Mouse (Mus musculus) cortical plate, adult 2 months (tissue): Measurements from ENCODE around the gene Prpf4. TPM values are rescaled to one million over a fixed set of nuclear protein-coding genes. Genes with fewer than 3 reads are reported as not detected.

ENCODE experiments used
- H3K27ac ChIP-seq: fragments of 200-500 bp; 2 replicates; pipeline ENCODE4 v1.5.1; 2012; ENCODE audit warnings: low read length, control low read depth, inconsistent platforms; ENCODE audit not compliant: insufficient read depth
- H3K4me1 ChIP-seq: fragments of 200-500 bp; 2 replicates; pipeline ENCODE4 v1.6.1; 2011; ENCODE audit warnings: low read length; ENCODE audit not compliant: control insufficient read depth, insufficient read depth
- H3K4me3 ChIP-seq: fragments of 200-500 bp; 2 replicates; pipeline ENCODE4 v1.5.1; 2011; ENCODE audit warnings: mild to moderate bottlenecking, low read length, control low read depth; ENCODE audit not compliant: insufficient read depth
- CTCF ChIP-seq: fragments of 200-500 bp; IDR thresholded peaks from 2 replicates; pipeline ENCODE4 v1.5.1; 2011; ENCODE audit warnings: mild to moderate bottlenecking, control low read depth, low read length; ENCODE audit not compliant: insufficient read depth; ENCODE audit errors: extremely low read depth
- POLR2A ChIP-seq: fragments of 200-500 bp; IDR thresholded peaks from 2 replicates; pipeline ENCODE4 v1.6.1; 2011; ENCODE audit warnings: mild to moderate bottlenecking, low read length, control low read depth; ENCODE audit not compliant: insufficient read depth; ENCODE audit errors: extremely low read depth
- polyA plus RNA-seq: library from polyadenylated mRNA; depleted of rRNA; stranded (reverse); fragments of >200 nt; gene quantifications from 2 replicates; pipeline ENCODE4 v1.2.3, GENCODE M21; 2012; rRNA removed

Gene Prpf4
- polyA plus RNA-seq, 1 experiment: 14.3 TPM

DNA sequence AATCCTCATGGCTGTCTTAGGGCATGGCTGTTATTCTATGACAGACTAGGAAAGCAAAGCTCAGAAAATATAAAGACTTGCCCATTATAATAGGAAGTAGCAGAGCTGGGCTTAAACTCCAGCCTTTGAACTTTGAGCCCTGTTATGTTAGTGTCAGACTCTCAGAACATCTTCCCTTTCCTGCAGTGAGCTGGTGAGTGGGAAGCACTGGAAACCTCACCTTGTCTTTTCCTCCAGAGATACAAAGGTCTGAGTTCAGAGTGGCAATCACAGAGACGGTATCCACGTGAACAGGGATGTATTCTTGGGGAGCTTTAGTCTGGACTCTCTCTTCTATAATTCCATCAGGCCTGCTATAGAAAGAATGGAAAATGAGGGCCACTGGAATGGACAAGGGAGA is 54.5 kb downstream of the Prpf4 start:
- TF ChIP-seq CTCF (no peak), POLR2A (no peak)
- Histone ChIP-seq H3K4me1 (peaks cover 2% of the 10 kb centered on the region; the same call in 1 of the 2 replicates), H3K4me3 (no peak overlapping the region), H3K27ac (no peak overlapping the region)

GRCm38 (mm10) chr4:62468158-62468557 is 59.6 kb downstream of the Prpf4 start:
- H3K4me3 ChIP-seq: no peak overlapping the region
- H3K27ac ChIP-seq: no peak overlapping the region
- TF ChIP-seq CTCF: no peak
- TF ChIP-seq POLR2A: no peak
- H3K4me1 ChIP-seq: no peaks in the 10 kb centered on the region

DNA sequence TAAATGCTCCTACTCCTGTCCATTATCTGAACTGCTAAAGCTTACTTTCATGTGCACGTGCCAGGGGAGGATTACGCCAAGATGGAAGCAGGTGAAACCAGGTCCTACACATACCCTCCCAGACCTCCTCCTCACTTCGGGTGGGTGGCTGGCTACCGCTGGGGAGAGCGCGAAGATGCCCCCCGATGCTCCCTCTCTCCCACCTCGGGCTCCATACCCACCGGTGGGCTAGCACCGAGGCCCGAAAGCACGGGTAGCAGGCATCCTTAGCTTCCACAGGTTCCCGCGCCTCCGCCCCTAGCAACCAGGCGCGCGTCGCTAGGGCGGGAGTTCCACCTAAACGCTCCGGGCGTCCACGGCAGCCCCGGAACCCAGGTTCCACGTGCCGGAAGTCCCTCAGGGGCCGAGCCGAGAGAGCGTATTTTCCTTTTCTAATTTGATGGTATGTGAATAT is 62.0 kb downstream of the Prpf4 start, which contains the start of gene Wdr31:
Gene Wdr31, minus strand, starts transcription at position 299 of the 454 bp plus-strand sequence.
- Histone ChIP-seq H3K4me3 (peak within 1 kb of the TSS; percentile 55), H3K27ac (no peak within 1 kb of the TSS), H3K4me1 (no peaks in the 10 kb centered on the region)
- peak; percentile 29; the same call in 1 of the 2 replicates for TF ChIP-seq POLR2A
- no peak for TF ChIP-seq CTCF

DNA sequence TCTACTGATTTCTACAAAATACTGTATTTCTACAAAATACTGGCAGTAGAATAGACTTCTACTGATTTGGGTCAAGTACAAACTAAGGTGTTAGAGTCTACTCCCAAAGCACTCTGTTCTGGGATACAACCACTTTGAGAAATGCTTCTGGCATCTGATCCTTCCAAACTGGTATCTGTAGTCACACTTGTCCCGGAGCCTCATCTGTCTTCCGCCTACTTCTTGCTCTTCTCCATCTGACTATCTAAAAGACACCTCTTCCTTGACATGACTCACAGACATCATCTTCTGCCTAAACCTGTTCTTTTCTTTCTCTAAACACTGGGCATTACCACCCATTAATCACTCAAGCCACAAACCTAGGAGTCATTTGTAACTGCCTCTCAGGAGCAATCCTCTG is 63.5 kb downstream of the Prpf4 start:
- no peak overlapping the region for H3K27ac ChIP-seq
- TF ChIP-seq POLR2A (no peak), CTCF (no peak)

DNA sequence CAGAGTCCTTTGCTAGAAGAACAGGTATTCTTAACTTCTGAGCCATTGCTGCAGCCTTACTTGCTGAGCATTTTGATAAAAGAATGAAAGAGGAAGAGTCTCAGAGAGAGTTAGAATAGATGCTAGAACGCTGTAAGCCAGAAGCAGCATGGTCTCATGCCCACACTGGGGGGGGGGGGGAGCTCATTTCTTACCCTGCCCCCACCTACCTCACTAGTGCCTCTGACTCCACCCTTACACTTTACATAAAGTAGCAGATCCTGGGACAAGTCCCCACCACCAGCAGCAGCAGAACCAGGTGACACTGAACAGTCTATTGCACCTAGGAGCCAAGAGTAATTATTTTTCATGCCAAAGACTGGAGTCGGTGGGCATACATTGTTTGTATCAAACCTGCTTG is 66.5 kb downstream of the Prpf4 start:
- no peak overlapping the region for H3K4me3 ChIP-seq
- TF ChIP-seq CTCF: no peak
- no peak for TF ChIP-seq POLR2A
- H3K27ac ChIP-seq: no peak overlapping the region
- no peaks in the 10 kb centered on the region; the same call in 1 of the 2 replicates for H3K4me1 ChIP-seq

More for the DNA sequence above, 63.5 kb downstream of the Prpf4 start:
- Histone ChIP-seq H3K4me1 (no peaks in the 10 kb centered on the region), H3K4me3 (no peak overlapping the region)

GRCm38 (mm10) chr4:62475793-62476192 is 67.2 kb downstream of the Prpf4 start:
- H3K4me3 ChIP-seq: no peak overlapping the region
- H3K4me1 ChIP-seq: no peaks in the 10 kb centered on the region; the same call in 1 of the 2 replicates
- H3K27ac ChIP-seq: no peak overlapping the region
- no peak for TF ChIP-seq CTCF
- no peak for TF ChIP-seq POLR2A

Other genes starting within 250 kb of the Prpf4 start
- 10.1 and 11.2 TPM in 2 replicates for gene Zfp37, start 177.8 kb upstream of the Prpf4 start, polyA plus RNA-seq
- 11.8 and 12.8 TPM in 2 replicates for gene Slc31a2, start 146.2 kb upstream of the Prpf4 start, polyA plus RNA-seq
- 26.1 and 27.2 TPM in 2 replicates for gene Fkbp15, start 48.2 kb upstream of the Prpf4 start, polyA plus RNA-seq
- 17.1 and 18.1 TPM in 2 replicates for gene Slc31a1, start 48.1 kb upstream of the Prpf4 start, polyA plus RNA-seq
- gene Cdc26, start 155 bp upstream of the Prpf4 start, polyA plus RNA-seq: 47.8 and 48.3 TPM in 2 replicates
- 0.09 and 0.15 TPM in 2 replicates for gene Rnf183, start 26.5 kb downstream of the Prpf4 start, polyA plus RNA-seq
- gene Wdr31, start 62.1 kb downstream of the Prpf4 start, polyA plus RNA-seq: 6.1 and 8.3 TPM in 2 replicates
- 0.58 and 0.62 TPM in 2 replicates for gene Bspry, start 71.3 kb downstream of the Prpf4 start, polyA plus RNA-seq
- gene Hdhd3, start 94.7 kb downstream of the Prpf4 start, polyA plus RNA-seq: 7.6 and 8.4 TPM in 2 replicates
- gene Alad, start 111.1 kb downstream of the Prpf4 start, polyA plus RNA-seq: 36.0 and 38.0 TPM in 2 replicates
- gene Pole3, start 116.3 kb downstream of the Prpf4 start, polyA plus RNA-seq: 26.0 TPM in 2 replicates
- 0.11 and 0.25 TPM in 2 replicates for gene 4933430I17Rik, start 116.6 kb downstream of the Prpf4 start, polyA plus RNA-seq
- 35.7 and 40.2 TPM in 2 replicates for gene Rgs3, start 151.1 kb downstream of the Prpf4 start, polyA plus RNA-seq